Mouse (Mus musculus) left cerebral cortex, adult 18-20 months (tissue): ENCODE data around the gene Fam181a. TPM values are rescaled to one million over a fixed set of nuclear protein-coding genes. Genes with fewer than 3 reads are reported as not detected.
A peak's percentile ranks its signal among the peaks of the same experiment; 100 is the strongest.

Experiments
- DNase-seq, 2 experiments: peaks; one replicate each; pipeline ENCODE4 v3.0.0; 2021 to 2022; ENCODE audit warnings: low spot score in 2 of 2, mixed read lengths in 1 of 2
- total RNA-seq, 2 experiments: library from RNA; stranded (reverse); gene quantifications; 2 replicates each; pipeline ENCODE4 v1.2.3; 2021

The Fam181a gene
- total RNA-seq, 2 experiments from 2014 or later = 2.9 to 4.6 TPM

DNA sequence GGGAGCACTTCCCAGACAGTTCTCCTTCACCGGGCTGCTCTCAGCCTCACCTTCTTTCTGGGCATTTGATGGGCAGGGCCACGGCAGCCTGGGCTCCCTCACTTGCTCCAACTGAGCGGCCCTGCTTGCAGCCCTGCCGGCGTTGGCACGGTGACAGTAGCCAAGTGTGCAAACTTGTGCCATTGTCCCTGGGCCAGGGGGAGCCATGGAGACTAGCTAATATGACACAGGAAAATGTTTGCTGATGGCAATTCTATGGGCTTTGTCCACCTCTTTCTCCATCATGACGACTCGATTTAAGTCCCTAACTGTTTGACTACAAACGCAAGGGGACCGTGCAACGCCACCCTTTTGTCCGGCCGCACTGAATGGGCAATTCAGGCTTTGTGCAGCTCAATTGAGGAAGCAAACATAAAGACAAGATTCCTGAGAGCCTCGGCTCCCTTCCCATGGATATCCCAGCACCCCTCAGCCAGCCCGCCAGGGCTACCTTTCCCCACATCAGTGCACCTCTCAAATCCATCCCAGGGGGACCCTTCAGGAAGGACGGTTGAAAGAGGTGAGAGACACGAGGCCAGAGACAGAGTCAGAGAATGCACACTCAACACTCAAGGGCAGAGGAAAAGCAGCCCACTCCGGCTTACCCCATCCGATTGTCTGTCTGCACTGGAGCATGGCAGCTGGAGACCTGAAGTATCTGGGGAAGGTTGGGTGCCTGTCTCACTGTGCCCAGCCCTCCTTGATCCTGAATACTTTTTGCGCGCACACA, 3.3 kb downstream of the Fam181a start:
- DNase-seq = no peak

GRCm38 (mm10) chr12:103314640-103315361, 4.0 kb downstream of the Fam181a start:
- no peak for DNase-seq

- no peak for DNase-seq
Measured at GRCm38 (mm10) chr12:103315831-103316545, 5.2 kb downstream of the Fam181a start.

DNA sequence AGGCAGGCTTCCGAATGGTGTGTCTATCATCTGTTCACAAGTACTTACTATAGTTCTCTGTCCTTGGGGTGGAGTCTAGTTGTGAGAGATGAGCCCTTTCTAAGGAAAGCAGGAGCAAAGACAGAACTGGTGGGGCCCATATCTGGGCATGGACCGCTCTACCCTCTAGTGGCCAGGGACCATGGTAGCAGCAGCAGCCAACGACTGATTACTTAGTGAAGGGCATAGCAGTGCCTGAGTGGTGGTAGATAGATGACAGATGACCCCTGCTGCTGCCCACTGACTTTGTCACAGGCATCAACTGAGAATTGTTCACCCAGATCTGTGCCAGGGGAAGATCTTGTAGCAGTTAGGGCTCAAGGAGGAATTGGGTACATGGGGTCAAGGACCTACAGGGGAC, 12.0 kb downstream of the Fam181a start:
- DNase-seq = peak; percentile 34 to 40

DNA sequence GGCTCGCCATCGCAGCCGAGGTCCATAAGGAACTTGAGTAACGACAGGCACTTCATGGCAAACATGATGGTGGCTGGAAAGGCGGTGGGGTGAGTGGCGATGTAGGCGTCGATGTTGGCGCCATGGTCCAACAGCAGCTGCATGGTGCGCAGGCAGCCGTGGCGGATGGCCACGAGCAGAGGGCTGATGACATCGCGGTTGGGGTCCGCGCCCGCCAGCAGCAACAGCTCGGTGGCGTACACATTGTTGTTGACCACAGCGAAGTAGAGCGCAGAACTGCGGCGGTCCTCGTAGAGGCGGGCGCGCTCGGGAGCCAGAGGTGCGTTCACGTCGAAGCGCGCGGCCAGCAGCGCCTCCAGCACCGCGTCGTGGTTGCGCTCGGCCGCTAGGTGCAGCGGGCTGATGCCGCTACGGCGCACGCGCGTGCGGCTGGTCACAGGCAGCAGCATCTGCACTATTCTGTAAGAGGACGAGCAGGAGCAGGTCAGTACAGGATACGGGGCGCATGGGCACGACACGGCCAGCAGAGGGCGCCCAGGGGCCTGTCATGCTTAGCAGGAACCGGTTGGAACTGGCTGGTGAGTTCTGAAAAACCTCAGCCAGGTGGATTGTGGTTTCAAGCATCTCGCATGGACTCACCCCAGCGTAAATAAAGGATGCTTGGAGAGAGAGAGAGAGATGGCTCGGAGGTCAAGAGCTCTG, 14.5 kb downstream of the Fam181a start:
- peak; percentile 89 to 93 for DNase-seq

GRCm38 (mm10) chr12:103326569-103326968, 15.8 kb downstream of the Fam181a start:
- DNase-seq = no peak

DNA sequence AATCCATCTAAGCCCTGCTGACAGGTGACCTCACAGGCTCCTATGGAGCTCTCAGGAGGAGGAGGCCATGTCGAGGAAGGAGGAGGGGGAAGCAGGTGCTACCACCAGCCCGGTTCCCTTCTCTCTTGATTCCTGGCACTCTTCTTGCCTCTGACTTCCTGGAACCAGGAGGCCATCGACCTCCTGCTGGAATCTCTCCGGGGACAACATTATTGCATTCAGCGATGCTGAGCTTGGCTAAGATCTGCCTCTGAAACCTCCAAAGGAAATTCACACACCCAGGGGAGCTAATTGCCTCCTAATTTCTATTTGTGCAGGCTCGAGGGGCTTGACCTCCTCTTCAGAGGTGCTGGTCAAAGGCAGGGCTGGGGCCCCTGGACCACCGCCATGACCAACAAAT, 16.3 kb downstream of the Fam181a start:
- DNase-seq = no peak

- no peak for DNase-seq
Measured at GRCm38 (mm10) chr12:103328448-103329191, 17.8 kb downstream of the Fam181a start.

DNA sequence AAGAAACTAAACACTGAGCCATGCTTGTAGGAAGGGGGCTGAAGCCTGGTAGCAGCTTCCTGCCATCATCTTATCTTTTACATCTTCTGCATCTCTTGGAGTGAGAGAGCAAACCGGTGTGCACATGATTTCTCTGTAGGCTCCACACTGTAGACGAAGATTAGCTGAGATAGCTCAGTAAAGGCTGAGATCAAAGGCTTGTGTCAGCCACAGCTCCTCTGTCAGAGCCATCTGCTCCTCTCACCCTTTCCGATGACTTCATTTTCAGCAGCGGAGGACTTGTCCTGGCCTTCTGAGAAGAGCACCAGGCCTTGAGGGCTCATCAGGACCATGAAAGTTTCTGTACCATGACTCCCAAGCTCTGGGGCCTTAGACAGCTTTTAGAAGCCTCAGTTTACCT, 20.7 kb downstream of the Fam181a start:
- DNase-seq = no peak

- DNase-seq = no peak
Measured at GRCm38 (mm10) chr12:103332879-103333278, 22.1 kb downstream of the Fam181a start.

DNA sequence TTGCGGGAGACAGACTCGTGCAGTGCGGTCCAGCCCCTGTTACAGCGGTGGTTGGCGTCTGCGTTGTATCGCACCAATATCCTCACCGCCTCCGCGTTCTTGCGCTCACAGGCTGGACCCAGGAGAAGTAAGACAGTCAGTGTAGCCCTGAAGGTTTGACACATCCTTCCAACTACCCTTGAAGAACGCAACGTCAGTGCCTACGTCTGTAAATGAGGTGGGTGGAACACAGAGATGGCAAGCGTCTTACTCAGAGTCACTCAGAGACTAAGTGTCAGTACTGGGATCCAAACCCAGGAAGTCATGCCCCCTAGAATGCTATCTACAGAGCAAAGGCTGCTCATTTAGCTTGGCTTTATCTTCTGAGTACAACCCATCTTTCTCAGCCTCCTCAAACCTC, 22.7 kb downstream of the Fam181a start:
- no peak for DNase-seq

DNA sequence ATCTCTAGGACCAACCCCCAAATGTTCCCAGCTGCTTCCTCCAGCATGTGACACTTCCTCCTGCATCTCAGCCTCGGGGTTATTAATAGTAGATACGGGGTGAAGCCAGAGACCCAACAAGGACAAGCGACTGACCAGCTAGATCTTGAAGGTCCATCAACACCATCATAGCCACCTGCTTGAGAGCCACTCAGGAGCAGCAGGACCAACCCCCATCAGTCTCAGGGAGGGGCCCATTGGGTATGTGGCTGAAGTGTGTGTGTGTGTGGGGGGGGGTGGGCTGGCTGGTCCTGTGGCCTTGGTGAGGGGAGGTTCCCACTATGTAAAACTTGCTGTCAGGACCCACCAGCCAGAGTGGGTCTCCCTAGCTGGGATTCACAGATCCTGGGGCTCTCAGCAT, 26.0 kb downstream of the Fam181a start:
- no peak for DNase-seq

- DNase-seq = no peak
Measured at GRCm38 (mm10) chr12:103338162-103338798, 27.5 kb downstream of the Fam181a start.

- no peak for DNase-seq
Measured at GRCm38 (mm10) chr12:103341212-103341611, 30.4 kb downstream of the Fam181a start.

- no peak for DNase-seq
Measured at GRCm38 (mm10) chr12:103343456-103343855, 32.7 kb downstream of the Fam181a start.

DNA sequence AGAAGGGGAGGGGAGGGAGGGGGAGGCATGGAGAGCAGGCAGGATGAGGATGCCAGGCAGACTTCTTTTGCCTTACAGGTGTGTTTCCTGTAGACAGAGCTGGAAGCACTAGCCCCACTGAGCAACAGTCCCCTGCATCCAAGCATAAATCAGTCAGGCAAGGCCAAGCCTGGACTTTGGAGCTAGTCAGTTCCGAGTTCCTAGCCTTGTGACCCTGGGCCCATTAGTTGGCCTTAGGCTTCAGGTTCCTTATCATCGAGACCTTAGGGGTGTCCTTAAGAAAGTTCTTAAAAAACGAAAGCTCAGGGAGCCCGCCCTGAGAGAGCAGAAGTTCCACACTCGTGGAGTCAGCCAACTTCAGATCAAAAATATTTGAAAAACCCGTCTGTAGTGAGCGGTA, 34.2 kb downstream of the Fam181a start:
- no peak for DNase-seq

DNA sequence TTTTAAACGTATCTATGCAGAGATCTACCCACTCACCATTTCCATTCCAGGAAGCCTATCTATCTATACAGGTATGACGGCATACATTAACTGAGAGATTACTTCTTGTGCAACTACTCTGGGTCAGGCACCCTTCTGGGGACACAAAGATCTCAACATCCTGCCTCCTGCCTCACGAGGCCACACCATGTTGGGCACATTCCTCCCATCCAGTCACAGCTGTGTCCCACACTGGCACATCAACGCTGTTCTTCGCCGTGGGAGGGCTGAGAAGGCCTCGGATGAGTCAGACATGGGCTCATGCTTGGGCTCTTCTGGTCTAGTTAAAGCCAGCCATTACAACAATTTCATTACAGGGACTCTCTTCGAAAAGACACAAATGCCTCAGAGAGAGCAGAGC, 36.2 kb downstream of the Fam181a start:
- peak; percentile 63 to 71 for DNase-seq

DNA sequence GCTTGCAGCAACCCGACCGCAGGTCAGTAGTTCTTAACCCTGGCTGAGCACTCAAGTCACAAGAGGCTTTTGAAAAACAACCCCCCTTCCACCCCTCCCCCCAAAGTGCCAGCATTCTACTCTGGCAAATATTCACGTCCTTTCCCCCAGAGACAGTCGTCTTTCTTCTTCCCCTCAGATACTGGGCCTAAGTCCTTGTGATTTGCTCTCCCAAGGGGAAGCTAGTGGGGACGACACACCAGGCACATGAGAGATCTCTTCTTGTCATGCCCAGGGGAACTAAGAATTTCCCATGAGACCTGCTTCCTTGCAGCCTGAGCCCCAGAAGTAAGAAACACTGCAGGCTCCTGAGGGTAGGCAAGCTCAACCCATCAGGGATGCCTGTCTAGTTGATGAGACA, 36.6 kb downstream of the Fam181a start:
- DNase-seq = no peak

DNA sequence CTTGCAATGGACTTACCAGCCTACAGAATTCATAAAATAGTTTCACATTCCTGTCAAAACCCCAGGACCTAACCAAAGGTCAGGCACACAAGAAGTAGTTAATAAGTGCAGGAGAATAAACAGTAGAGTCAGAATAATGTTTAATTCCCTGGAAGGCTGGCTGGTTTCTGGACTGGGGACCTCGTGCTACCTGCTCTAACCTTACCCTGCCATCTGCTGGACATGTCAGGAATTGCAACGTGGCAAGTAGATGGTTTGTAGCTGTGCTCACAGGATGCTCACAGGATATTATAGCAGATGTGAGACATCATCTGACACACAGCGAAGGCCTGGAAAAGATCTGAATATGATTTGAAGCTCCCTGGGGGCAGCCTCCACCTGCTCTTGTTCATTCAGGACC, 37.7 kb downstream of the Fam181a start:
- DNase-seq = peak; percentile 90 to 93

- DNase-seq = no peak
Measured at GRCm38 (mm10) chr12:103352735-103353134, 42.0 kb downstream of the Fam181a start.
